Mouse (Mus musculus) left cerebral cortex, adult 2 months (tissue): ENCODE measurements around the gene Prb1. TPM values are rescaled to one million over a fixed set of nuclear protein-coding genes. Genes with fewer than 3 reads are reported as not detected.
"Not testable (repeated sequence)": the region's sequence is repeated elsewhere in the genome, so short reads cannot be mapped to it uniquely, and the experiment has no call there.

Experiments
- DNase-seq, 2 experiments: peaks; one replicate each; pipeline ENCODE4 v3.0.0; 2021 to 2022; ENCODE audit warnings: low spot score in 2 of 2, mixed read lengths in 1 of 2; ENCODE audit errors: extremely low spot score in 1 of 2
- H3K27ac ChIP-seq: fragments of 200-600 bp; 2 replicates; pipeline ENCODE4 v1.8.1; 2022
- H3K4me3 ChIP-seq: fragments of 200-600 bp; 2 replicates; pipeline ENCODE4 v1.8.1; 2022
- intact Hi-C: fragments of 180-260 bp; cut with DNase I; formaldehyde crosslinking; loops from one replicate; pipeline ENCODE4 v1.15.1; 2025
- long read RNA-seq, 2 experiments: library from polyadenylated mRNA; stranded (forward); transcript quantifications; one replicate each; pipeline ENCODE4 v2.0.0; 2021; ENCODE audit warnings: borderline mapping rate in 2 of 2
- total RNA-seq, 2 experiments: library from RNA; stranded (reverse); gene quantifications; 2 replicates each; pipeline ENCODE4 v1.2.3; 2021

The Prb1 gene
- not detected for total RNA-seq
- long read RNA-seq, experiment 1 = 0 reads
- long read RNA-seq, experiment 2 = 0 reads

DNA sequence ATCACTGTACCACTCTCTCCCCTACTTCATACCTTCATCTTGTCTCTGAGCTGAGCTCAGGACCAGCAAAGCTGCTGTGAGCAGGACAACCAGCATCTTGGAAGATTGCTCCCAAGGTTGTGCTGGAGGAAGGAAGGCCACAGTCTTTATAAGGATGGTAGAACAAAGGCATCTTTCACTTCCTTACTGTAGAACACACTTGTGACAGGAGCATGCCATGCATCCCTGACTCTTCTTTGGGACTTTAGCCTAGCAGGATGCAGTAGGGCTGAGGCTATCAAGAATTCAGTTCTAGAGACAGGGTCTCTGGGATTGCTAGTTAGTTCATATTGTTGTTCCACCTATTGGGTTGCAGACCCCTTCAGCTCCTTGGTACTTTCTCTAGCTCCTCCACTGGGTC lies at the start of gene Prb1:
TSS of gene Prb1 (minus strand) at position 101 of the 400 bp plus-strand sequence.
- H3K27ac ChIP-seq, intact Hi-C loops, H3K4me3 ChIP-seq, DNase-seq: not testable (repeated sequence)

Other genes with a start within 250 kb of the Prb1 start
- gene Prpmp5, start 104.2 kb upstream of the Prb1 start, total RNA-seq = not detected
- gene Gm8882, start 153.6 kb upstream of the Prb1 start, total RNA-seq = not detected